Mouse (Mus musculus) cerebellum, adult (tissue): ENCODE data around the gene Sis.

Experiments
- ATAC-seq: cut with Nextera tagmentation; 2 replicates; pipeline ENCODE4 v1.9.2; 2017; ENCODE audit warnings: mild to moderate bottlenecking, moderate library complexity, mixed read lengths; ENCODE audit not compliant: insufficient number of reproducible peaks, low FRiP score, low TSS enrichment

Gene Sis

DNA sequence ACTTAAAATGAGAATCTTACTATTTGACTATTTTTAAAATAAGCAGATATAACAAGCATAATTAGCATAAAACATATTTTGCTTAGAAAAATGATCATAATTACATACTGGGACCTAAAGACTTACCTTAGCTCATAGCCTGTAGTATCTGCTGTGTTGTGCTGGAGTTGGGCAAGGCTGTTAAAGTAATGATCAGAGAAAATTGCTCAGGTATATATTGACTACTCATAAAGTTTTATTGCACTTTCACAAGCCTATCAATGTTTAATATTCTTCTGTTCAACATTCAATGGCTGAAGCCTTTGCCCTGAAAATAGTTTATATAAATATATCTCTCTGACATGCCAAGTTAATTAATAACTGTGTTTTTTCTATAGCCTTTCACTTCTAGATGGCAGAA is at the start of gene Sis:
Gene Sis (minus strand): TSS at position 189 of the 400 bp plus-strand sequence.
- no peak for ATAC-seq

DNA sequence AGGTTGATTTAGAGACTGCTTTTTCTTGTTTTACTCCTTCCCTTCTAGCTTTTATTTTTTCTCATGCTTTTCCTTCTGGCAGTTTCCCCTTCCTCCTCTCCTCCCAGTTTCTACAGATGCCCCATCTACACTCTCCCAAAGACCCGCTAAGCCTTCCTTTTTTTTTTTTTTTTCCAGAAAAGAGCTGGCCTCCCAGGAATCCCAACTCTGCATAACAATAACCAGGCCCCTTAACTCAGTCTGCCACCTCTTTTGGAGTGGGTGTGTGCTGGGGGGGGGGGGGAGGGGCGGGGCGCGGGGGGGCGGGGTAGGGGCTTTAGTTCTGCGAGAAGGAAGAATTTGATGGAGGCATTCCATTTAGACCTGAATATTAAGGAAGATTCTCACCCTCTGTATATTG is 38.4 kb upstream of the Sis start:
- ATAC-seq, result no peak

DNA sequence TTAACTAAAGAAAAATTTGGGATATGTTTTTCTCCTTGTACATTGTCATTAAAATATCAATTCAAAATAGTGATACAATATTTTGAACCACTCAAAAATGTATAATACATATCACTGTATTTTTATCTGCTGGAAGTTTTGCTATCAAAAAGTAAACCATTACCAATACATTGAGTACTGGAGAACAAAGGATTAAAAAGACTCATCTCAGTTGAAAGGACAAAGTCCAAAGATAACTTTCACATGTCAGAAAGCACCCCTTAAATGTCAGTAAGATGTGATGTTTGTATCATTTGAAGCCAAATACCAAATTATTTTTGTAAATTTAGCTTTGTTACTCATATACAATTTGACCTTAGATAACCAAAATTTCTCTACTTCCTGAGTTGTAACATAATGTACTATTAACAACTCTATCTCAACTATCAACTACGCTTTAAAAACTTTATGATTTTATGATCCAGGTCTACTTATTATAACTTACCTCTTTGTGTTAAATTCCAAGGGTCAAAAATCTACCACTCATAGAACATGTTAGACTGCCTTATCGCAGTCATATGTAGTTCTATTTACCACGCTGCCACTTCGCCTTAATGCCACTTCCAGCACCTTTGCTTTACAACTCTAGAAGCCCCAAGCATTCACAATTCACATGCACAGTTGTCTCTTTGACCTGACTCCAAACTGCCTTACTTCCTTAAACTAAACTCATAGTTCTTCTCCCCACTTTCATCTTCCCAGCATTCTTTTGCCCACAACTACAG is 35.5 kb upstream of the Sis start:
- no peak for ATAC-seq

DNA sequence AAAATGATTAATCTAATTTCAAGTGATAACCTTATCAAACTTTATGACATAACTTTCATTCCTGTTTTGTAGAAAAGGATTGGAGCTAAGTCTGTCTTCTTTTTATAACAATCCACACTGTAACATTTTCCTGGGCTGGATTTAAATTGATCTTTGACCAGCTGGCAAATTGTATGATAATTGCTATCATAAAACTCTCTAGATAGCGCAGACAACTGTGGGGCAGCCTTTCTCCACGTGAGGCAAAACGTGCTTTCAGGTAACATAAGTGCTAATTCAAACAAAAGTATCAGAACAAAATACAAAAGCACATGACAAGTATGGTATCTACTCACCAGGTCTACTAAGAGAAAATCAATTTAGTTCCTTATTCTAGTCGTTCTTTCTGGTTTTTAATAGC is 29.9 kb upstream of the Sis start:
- no peak for ATAC-seq

DNA sequence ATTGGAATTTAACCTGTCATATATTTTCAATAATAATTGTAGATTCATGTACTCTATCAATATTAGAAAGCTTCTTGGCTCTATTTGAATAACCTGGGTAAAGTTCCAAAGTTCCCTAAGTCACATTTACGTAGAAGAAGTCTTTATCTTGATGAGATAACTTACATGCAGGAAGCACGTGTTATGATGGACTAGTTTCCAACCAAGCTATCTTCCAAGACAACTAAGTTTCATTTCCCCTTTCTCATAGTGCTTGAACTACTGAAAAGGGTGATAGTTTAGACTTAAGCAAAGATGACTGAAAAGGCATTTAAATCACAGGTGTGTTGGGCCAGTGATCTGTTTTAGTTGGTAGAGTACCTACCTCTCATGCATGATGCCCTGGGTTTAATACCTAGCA is 23.3 kb upstream of the Sis start:
- ATAC-seq, result no peak

DNA sequence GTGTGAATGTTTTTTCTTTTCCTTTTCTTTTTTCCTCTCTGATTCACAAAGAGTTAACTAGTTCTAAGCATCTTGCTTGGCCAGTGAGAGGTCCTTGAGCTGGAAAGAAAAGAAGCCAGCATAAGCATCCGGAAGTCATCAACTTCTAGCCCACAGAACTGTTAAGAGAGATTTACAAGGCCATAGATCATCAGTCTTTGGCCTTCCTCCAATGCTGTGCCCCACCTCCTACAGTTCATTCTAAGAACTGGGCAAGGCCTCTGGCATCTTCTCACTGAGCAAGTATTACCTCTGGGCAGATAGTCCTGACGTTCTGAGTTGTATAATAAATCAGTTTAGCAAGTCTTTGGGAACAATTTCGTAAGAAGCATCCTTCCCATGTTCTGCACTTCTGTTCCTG is 8.9 kb upstream of the Sis start:
- ATAC-seq, result no peak

DNA sequence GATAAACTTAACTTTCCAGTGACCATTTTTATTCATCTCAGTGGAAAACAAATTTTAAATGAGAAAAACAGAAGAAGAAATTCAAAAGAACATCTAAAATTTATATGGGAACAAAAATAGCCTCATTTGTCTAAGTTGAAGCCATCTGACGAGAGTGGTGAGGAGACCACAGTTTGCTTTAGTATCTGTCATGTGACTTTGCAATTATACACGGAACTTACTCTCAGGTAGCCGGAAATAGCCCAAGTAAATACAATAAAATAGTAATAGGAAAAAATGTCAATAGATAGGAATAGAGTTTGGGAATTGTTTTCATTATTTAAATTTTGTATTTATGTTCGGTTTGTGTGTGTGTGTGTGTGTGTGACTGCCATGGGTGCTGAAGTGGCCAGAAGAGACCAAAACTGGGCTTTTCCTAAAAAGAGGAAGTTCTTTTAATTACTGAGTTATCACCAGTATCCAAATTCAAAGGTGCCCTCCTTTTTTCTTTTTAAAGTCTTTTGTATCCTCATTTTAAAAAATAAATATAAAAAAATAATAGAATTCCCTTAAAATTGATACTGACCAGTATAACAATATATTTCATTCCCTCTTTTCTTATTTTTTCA is 48.6 kb downstream of the Sis start:
- no peak for ATAC-seq

DNA sequence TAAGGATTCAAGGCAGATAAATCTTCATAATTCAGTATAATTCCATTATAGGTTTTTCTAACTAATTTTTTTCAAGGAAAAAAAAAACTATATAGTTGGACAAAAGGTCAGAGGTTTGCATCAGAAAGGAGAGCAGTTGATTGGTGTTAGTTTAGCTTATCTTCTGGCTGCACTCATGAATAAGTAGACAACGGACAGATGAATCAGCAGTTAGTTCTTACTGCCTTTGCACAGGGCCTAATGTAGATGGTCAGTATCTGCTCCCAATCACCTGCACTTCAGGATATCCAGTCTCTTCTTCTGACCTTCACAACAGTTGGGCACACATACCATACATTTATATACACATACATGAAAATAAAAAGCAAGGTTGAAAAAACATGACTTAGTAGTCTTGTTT is 85.2 kb downstream of the Sis start:
- no peak for ATAC-seq

DNA sequence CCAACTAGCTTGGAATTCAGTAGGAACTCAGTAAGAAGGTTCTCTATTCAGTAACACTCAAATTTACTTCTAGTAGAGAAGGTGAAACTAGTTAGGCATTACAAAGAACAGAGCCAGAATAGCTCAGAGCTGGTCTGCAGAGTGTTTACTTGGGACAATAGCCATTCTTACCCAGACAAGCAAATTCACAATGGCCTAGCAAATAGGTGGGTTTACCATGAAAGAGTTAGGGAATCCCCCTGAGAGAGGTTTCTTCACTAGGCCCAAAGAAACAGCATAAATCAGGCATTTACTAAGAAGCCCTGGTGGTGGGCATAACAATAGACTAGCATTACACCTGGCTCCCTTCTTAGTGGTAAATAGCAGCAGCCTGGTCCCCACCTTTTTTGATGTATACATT is 99.5 kb downstream of the Sis start:
- ATAC-seq, result no peak

DNA sequence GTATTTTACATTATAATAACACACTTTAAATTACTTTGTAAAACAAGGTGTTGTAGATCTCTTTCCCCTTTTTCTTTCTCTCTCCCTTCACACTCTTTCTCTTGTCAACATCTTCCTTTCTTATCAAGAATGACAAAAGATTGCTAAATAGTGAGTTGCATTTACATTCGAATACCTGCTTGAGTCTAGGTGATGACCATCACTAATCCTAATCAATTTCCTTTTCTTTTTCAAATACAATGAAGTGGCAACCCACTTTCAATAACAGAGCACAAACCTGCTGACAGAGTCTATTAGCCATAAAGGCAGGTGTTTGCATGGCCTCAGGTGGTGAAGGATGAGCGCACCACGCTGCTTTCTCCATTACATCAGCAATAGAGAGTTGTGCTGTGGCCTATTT is 108.9 kb downstream of the Sis start:
- ATAC-seq, result no peak

DNA sequence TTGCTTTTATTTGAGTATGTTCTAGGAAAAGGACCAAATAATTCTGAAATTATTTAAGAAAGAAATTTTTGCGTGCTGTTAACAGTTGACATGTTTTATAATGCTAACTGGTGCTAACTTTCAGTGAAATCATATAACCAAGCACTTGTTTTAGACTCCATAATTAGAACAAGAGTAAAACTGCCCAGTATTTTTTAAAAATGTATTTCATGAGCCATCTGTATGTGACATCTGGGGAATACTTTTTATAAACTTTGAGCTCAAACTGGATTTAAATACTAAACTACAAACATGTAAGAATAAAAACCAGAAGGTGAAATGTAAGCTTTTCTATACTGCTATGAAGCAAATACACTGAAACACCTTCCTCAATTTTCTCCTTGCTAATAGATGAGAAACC is 112.3 kb downstream of the Sis start:
- no peak for ATAC-seq

DNA sequence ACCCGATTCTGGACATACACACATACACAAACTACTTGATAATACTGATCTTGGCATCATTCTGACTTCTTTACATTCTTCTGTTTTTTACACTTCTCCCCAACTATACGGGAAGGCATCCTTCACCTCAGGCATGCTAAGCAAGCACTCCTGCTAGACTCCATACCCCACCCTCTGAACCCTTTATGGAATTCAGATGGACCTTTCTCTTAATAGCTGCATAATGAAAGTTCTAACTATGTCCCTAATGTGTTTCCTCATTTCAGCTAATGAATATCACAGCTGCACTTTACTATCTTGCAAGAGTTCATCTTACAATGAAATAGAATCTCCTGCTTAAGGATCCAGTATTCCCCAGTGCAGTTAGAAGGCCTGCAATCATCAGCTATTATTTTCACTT is 127.0 kb downstream of the Sis start:
- no peak for ATAC-seq
